Mouse (Mus musculus) T-helper 17 cell (primary cell): ENCODE data around the gene Creb3l2.

ENCODE experiments used
- in situ Hi-C, 2 experiments: fragments of 300-600 bp; cut with MboI, MseI; formaldehyde crosslinking; loops; 1 replicate in 1 of 2; 2 replicates in 1 of 2; pipeline ENCODE4 v1.15.1; 2025; ENCODE audit warnings: high pct_unique_total_duplicates in 2 of 2

Gene Creb3l2

DNA sequence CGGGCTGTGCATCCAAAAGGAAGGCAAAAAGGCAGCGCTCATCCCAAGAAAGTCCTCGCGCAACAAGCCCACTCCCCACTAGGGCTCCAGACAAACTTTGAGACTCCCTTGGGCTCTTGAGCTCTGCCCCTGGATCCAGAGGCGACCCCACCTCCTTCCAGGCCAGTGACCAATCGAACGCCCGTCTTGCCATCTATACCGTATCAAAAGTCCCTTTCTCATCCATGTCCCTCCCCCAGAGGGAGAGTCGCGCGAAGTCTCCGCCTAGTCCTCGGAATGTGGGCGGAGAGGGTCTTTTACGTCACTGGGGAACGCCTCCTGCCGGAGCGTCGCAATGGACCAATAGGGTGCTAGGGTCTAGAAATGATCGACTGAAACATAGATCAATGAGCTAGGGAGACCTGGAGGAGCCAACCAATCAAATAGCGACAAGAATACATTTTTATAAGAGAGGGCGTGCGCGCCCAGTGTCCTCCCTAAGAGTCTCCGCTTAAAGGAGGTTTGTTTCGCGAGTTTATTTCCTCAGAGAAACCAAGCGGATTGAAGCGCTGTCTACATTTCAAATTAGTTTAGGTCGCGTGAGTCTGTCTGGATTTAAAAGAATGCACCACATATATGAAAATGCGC is at the start of gene Creb3l2:
Creb3l2 (minus strand) TSS at position 106 of the 627 bp plus-strand sequence.
- in situ Hi-C loops = loop anchor here (10.0 to 25.0 kb wide), 3 partner anchors 1220 to 1905 kb away; partner anchors contain the start of genes Clec2l (in 1 of the 2) and Mtpn (in 1 of the 2)

DNA sequence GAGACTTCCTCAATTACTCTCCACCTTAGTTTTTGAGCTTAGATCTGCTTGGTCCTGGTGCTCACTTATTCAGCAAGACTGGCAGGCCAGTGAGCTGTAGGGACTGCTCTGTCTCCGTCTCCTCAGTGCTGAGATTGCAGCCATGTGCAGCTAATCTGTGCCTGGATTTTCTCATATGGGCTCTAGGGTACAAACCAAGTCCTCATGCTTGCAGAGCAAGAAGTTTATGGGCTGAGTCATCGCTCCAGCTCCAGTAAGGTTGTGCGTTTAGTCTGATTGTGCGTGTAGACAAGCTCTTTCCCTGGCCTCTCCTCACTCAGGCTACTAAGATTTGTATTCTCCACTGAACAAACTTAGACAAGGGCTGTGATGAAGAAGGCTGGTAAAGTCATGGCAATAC is 44.6 kb upstream of the Creb3l2 start:
- in situ Hi-C loops = no loop called here

- in situ Hi-C loops = loop anchor here in 1 of 2 experiments (5.0 kb wide), 1 partner anchor 38 kb away; no protein-coding TSS in a partner anchor
These were observed 42.7 kb upstream of the Creb3l2 start for GRCm38 (mm10) chr6:37484588-37485070.

DNA sequence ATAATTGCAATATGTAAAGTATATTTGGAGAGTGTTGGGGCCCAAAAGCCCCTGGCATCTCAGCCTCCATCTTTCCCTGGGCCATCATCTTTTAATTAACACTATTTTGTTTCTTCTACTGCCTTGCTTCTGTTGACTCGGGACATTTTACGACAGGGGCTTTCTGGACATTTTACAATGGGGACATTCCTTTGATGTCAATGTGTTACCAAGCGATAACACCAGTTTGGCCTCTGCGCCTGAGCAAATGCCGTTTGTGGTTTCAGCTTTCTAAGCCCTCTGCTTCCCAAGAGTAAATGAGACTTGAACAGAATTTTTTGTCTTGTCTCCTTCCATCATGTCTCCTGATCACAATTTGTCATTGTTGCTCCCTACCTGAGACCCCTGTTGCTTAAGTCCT is 41.3 kb upstream of the Creb3l2 start:
- in situ Hi-C loops = loop anchor here in 1 of 2 experiments (5.0 kb wide), 1 partner anchor 39 kb away; no protein-coding TSS in a partner anchor

- in situ Hi-C loops = loop anchor here in 1 of 2 experiments (5.0 kb wide), 1 partner anchor 41 kb away; no protein-coding TSS in a partner anchor
These were observed 39.2 kb upstream of the Creb3l2 start for GRCm38 (mm10) chr6:37481147-37481546.

- in situ Hi-C loops = loop anchor here in 1 of 2 experiments (5.0 kb wide), 1 partner anchor 42 kb away; no protein-coding TSS in a partner anchor
These were observed 38.1 kb upstream of the Creb3l2 start for GRCm38 (mm10) chr6:37480008-37480407.

DNA sequence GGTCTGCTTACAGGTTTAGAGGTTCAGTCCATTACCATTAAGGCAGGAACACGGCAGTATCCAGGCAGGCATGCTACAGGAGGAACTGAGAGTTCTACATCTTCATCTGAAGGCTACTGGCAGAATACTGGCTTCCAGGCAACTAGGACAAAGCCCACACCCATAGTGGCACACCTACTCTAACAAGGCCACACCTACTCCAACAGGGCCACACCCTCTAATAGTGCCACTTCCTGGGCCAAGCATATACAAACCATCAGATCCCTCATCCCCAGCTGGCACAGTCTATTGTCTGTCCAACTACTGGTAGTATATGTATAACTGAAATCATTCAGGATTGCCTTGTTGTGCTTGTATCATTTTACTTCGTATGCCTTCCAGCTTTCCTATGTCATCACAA is 36.5 kb upstream of the Creb3l2 start:
- in situ Hi-C loops = no loop called here

GRCm38 (mm10) chr6:37473674-37474342 is 31.9 kb upstream of the Creb3l2 start:
- in situ Hi-C loops = loop anchor here in 1 of 2 experiments (25.0 kb wide), 1 partner anchor 1937 kb away; the partner anchor contains the start of gene Mtpn

DNA sequence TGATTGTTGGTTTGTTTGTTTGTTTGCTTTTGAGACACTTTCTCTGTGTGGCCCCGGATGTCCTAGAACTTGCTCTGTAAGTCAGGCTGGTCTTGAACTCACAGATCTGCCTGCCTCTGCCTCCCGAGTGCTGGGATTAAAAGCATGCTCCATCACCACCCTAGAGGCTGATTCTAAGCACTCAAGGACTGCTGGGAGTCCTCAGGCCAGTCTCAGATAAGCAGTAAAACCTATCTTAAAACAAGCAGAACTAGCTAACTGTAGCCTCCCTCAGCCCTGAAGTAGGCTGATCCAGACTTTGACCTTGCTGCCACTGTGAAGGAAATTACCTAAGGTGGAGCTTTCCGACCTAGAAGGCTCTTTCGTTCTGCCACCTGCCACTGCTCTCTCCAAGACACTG is 28.3 kb upstream of the Creb3l2 start:
- in situ Hi-C loops = loop anchor here in 1 of 2 experiments (25.0 kb wide), 1 partner anchor 1933 kb away; the partner anchor contains the start of gene Mtpn

DNA sequence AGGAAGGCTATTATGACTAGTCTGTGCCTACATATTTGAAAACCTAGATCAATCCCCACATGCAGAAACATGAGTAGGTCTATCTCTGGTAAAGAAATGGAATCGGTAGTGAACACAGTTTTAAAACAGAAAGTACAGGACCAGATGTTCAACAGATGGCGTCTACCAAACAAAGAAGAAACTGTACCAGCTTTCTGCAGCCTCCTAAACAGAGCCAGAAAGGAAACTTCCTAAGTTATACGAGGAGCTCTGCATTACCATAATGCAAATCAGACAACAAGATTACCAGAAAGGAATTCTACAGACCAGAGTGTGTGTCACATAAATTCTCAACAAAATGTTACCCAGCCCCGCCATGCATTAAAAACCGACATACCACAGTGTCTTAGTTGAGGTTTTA is 23.9 kb upstream of the Creb3l2 start:
- in situ Hi-C loops = loop anchor here in 1 of 2 experiments (10.0 to 25.0 kb wide), 2 partner anchors 269 to 1929 kb away; partner anchors contain the start of gene Mtpn

- in situ Hi-C loops = loop anchor here in 1 of 2 experiments (10.0 to 25.0 kb wide), 2 partner anchors 269 to 1928 kb away; partner anchors contain the start of gene Mtpn
These were observed 23.4 kb upstream of the Creb3l2 start for GRCm38 (mm10) chr6:37465356-37465755.

GRCm38 (mm10) chr6:37464585-37464984 is 22.6 kb upstream of the Creb3l2 start:
- in situ Hi-C loops = loop anchor here (5.0 to 25.0 kb wide), 4 partner anchors 98 to 1927 kb away; partner anchors contain the start of gene Mtpn (in 1 of the 2)

GRCm38 (mm10) chr6:37463517-37464482 is 21.9 kb upstream of the Creb3l2 start:
- in situ Hi-C loops = loop anchor here (5.0 to 25.0 kb wide), 4 partner anchors 99 to 1926 kb away; partner anchors contain the start of gene Mtpn (in 1 of the 2)

- in situ Hi-C loops = loop anchor here (5.0 to 25.0 kb wide), 4 partner anchors 102 to 1923 kb away; partner anchors contain the start of gene Mtpn (in 1 of the 2)
These were observed 18.7 kb upstream of the Creb3l2 start for GRCm38 (mm10) chr6:37460681-37461080.

- in situ Hi-C loops = loop anchor here (5.0 to 25.0 kb wide), 5 partner anchors 103 to 1922 kb away; partner anchors contain the start of gene Mtpn (in 1 of the 2)
These were observed 17.7 kb upstream of the Creb3l2 start for GRCm38 (mm10) chr6:37459656-37460055.

- in situ Hi-C loops = loop anchor here (5.0 to 25.0 kb wide), 2 partner anchors 351 to 1921 kb away; partner anchors contain the start of gene Mtpn (in 1 of the 2)
These were observed 16.2 kb upstream of the Creb3l2 start for GRCm38 (mm10) chr6:37457990-37458655.

DNA sequence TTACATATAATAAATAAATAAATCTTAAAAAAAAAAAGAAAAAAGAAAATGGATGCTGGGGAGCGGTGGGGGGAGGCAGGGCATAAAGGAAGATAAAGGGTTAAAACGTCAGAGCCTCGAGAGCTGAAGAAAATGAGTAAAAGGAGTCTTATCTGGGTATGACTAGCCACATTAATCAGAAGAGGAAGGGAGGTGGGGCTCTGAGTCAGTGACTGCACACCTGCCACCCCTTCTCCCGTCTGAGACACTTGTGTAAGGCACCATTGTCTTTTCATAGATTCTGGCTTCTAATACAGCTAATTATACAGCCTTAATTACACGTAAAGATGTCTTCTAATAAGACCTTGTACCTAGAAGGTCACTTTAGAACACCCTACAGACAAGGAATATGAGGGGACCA is 13.6 kb upstream of the Creb3l2 start:
- in situ Hi-C loops = loop anchor here (5.0 to 25.0 kb wide), 2 partner anchors 348 to 1918 kb away; partner anchors contain the start of gene Mtpn (in 1 of the 2)

DNA sequence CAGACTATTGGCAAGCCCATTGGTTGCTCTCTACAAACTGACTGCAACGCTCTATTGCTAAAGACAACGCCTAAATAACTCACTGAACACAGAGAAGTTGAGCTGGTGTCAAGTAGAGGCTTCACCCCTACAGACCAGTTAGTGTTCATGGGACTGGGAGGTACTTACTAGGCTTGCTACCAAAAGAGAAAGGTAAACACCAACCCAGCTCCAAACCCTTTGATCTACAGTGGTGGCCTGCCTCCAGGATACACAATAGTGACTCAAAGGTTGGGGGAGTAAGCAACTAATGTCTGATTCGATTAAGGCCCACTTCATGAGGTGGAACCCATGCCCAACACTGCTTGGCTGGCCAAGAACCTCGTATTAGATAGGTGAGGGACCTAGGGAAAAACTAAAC is 11.1 kb upstream of the Creb3l2 start:
- in situ Hi-C loops = loop anchor here (5.0 to 25.0 kb wide), 3 partner anchors 96 to 1916 kb away; partner anchors contain the start of gene Mtpn (in 1 of the 2)

GRCm38 (mm10) chr6:37451664-37452063 is 9.7 kb upstream of the Creb3l2 start:
- in situ Hi-C loops = loop anchor here (5.0 to 25.0 kb wide), 3 partner anchors 94 to 1914 kb away; partner anchors contain the start of gene Mtpn (in 1 of the 2)
